Mouse (Mus musculus) limb, embryonic 14.5 days (tissue): ENCODE results near the gene Csf2rb2. TPM values are rescaled to one million over a fixed set of nuclear protein-coding genes. Genes with fewer than 3 reads are reported as not detected.
"Not testable (repeated sequence)": the region's sequence is repeated elsewhere in the genome, so short reads cannot be mapped to it uniquely, and the experiment has no call there.

ENCODE experiments used
- ATAC-seq: fragments of 200-750 bp; cut with Nextera tagmentation; 2 replicates; pipeline ENCODE4 v1.8.0; 2017; ENCODE audit warnings: low read depth, moderate number of reproducible peaks, moderate TSS enrichment; ENCODE audit not compliant: low FRiP score
- DNase-seq: peaks from one replicate; pipeline ENCODE4 v3.0.0-alpha.2; 2015; ENCODE audit warnings: low spot score
- H3K27ac ChIP-seq: fragments of 300-500 bp; sonication (generic); replicated peaks from 2 replicates; pipeline ENCODE4 v1.5.1; 2014; ENCODE audit warnings: low read depth, mild to moderate bottlenecking, low read length, moderate library complexity, mixed read lengths
- H3K27me3 ChIP-seq: fragments of 300-500 bp; sonication (generic); 2 replicates; pipeline ENCODE4 v1.6.1; 2014; ENCODE audit warnings: low read length, mixed read lengths; ENCODE audit not compliant: control insufficient read depth, insufficient read depth
- H3K36me3 ChIP-seq: fragments of 300-500 bp; sonication (generic); 2 replicates; pipeline ENCODE4 v1.6.1; 2014; ENCODE audit warnings: mild to moderate bottlenecking, low read length, moderate library complexity, mixed read lengths; ENCODE audit not compliant: control insufficient read depth, insufficient read depth
- H3K4me1 ChIP-seq: fragments of 300-500 bp; sonication (generic); 2 replicates; pipeline ENCODE4 v1.6.1; 2014; ENCODE audit warnings: antibody characterized with exemption, low read length, mixed read lengths; ENCODE audit not compliant: control insufficient read depth, insufficient read depth
- H3K4me2 ChIP-seq: fragments of 300-500 bp; sonication (generic); replicated peaks from 2 replicates; pipeline ENCODE4 v1.6.1; 2014; ENCODE audit warnings: low read depth, mild to moderate bottlenecking, low read length, moderate library complexity; ENCODE audit not compliant: severe bottlenecking
- H3K4me3 ChIP-seq: fragments of 300-500 bp; sonication (generic); replicated peaks from 2 replicates; pipeline ENCODE4 v1.5.1; 2014; ENCODE audit warnings: low read length
- H3K9ac ChIP-seq: fragments of 300-500 bp; sonication (generic); 2 replicates; pipeline ENCODE4 v1.6.1; 2014; ENCODE audit warnings: mild to moderate bottlenecking, low read depth, low read length, moderate library complexity; ENCODE audit not compliant: severe bottlenecking
- H3K9me3 ChIP-seq: fragments of 300-500 bp; sonication (generic); 2 replicates; pipeline ENCODE4 v1.6.1; 2016; ENCODE audit warnings: low read length; ENCODE audit not compliant: control insufficient read depth
- POLR2A ChIP-seq: fragments of 200-500 bp; IDR thresholded peaks from 2 replicates; pipeline ENCODE4 v1.8.0; 2012; ENCODE audit warnings: inconsistent platforms, mild to moderate bottlenecking, moderate library complexity, borderline replicate concordance; ENCODE audit not compliant: insufficient read depth, insufficient read length; ENCODE audit errors: extremely low read depth
- WGBS: fragments of 180-500 bp; shearing (Covaris S2); extraction: QIAGEN DNeasy Blood & Tissue Kit; methylation state at CpG from one replicate; pipeline ENCODE4 v1.1.7; 2014; 5-methylcytosine and 5-hydroxymethylcytosine counted together
- polyA plus RNA-seq, 2 experiments: library from polyadenylated mRNA; depleted of rRNA in 1 of 2; stranded (reverse) in 1 of 2; unstranded in 1 of 2; fragments of >200 nt; fragmentation: Nextera tagmentation in 1 of 2; extraction: Ambion mirVana in 1 of 2; gene quantifications; 2 replicates each; pipeline versions ENCODE4 v1.2.1 to v1.2.3; 2012 to 2014

Gene Csf2rb2
- polyA plus RNA-seq, 2 experiments = 0.59 to 1.6 TPM

GRCm38 (mm10) chr15:78257326-78258050, 48.0 kb downstream of the Csf2rb2 start:
- Histone ChIP-seq H3K9ac (no peak overlapping the region), H3K4me2 (no peak overlapping the region), H3K4me1 (no peaks in the 10 kb centered on the region), H3K9me3 (no peaks in the 10 kb centered on the region), H3K27me3 (no peaks in the 10 kb centered on the region), H3K4me3 (no peak overlapping the region), H3K27ac (no peak overlapping the region), H3K36me3 (no peaks in the 10 kb centered on the region)
- 49% methylated on average over 7 of the region's 7 CpGs for WGBS
- no peak for TF ChIP-seq POLR2A
- DNase-seq (peak; percentile 70), ATAC-seq (no peak)

DNA sequence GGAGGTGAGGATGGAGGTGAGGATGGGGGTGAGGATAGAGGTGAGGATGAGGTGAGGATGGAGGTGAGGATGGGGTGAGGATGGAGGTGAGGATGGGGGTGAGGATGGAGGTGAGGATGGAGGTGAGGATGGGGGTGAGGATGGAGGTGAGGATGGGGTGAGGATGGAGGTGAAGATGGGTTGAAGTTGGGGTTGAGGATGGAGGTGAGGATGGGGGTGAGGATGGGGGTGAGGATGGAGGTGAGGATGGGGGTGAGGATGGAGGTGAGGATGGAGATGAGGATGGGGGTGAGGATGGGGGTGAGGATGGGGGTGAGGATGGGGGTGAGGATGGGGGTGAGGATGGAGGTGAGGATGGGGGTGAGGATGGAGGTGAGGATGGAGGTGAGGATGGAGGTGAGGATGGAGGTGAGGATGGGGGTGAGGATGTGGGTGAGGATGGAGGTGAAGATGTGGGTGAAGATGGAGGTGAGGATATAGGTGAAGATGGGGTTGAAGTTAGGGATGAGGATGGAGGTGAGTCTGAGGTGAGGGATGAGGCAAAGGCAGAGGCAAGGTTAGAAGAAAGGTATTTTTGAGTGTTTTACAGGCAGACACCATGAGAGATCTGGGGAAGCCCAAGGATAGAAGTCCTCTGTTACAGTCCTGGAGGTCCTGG, 48.8 kb downstream of the Csf2rb2 start:
- H3K9me3 ChIP-seq, ATAC-seq, DNase-seq, H3K36me3 ChIP-seq, H3K4me3 ChIP-seq, H3K27me3 ChIP-seq, H3K9ac ChIP-seq, H3K4me2 ChIP-seq, H3K4me1 ChIP-seq, H3K27ac ChIP-seq: not testable (repeated sequence)

GRCm38 (mm10) chr15:78254751-78255150, 50.8 kb downstream of the Csf2rb2 start:
- no peaks in the 10 kb centered on the region for H3K27me3 ChIP-seq
- no peak overlapping the region for H3K4me3 ChIP-seq
- no peaks in the 10 kb centered on the region for H3K36me3 ChIP-seq
- H3K27ac ChIP-seq = no peak overlapping the region
- ATAC-seq (no peak), DNase-seq (peak; percentile 17)
- H3K4me2 ChIP-seq = no peak overlapping the region
- WGBS = 21% methylated on average over 20 of the region's 20 CpGs
- H3K4me1 ChIP-seq = no peaks in the 10 kb centered on the region
- H3K9ac ChIP-seq = no peak overlapping the region
- H3K9me3 ChIP-seq = no peaks in the 10 kb centered on the region
- TF ChIP-seq POLR2A = no peak

GRCm38 (mm10) chr15:78248410-78248809, 57.1 kb downstream of the Csf2rb2 start:
- no peak overlapping the region for H3K9ac ChIP-seq
- TF ChIP-seq POLR2A = no peak
- no peaks in the 10 kb centered on the region for H3K36me3 ChIP-seq
- no peak overlapping the region for H3K4me3 ChIP-seq
- ATAC-seq = no peak
- H3K9me3 ChIP-seq = no peaks in the 10 kb centered on the region
- H3K27me3 ChIP-seq = no peaks in the 10 kb centered on the region
- no peaks in the 10 kb centered on the region for H3K4me1 ChIP-seq
- DNase-seq = no peak
- WGBS = 56% methylated on average over 3 of the region's 3 CpGs
- no peak overlapping the region for H3K27ac ChIP-seq
- H3K4me2 ChIP-seq = no peak overlapping the region

DNA sequence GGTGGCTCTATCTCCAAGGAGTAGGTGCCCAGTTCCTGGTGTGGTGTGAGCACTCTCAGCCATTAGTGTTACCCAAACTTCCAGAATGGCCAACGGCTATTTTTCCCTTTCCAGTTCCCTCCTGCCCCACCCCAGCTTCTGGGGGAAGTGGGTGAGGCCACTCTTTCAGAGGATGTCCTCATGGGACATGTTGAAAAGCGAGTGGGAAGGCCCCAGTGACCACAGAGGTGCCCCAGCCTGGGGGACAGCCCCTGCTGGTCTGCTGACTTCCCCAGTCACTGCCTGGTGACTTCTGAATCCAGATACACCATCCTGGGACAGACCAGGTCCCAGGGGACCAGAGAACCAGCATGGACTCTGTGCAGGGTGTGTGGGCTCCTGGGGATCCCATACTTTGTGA, 57.9 kb downstream of the Csf2rb2 start:
- WGBS = 66% methylated on average over 2 of the region's 2 CpGs
- ATAC-seq = no peak

More for the DNA sequence above, 57.9 kb downstream of the Csf2rb2 start:
- no peaks in the 10 kb centered on the region for H3K9me3 ChIP-seq
- H3K27ac ChIP-seq = no peak overlapping the region
- no peak overlapping the region for H3K4me2 ChIP-seq
- no peak overlapping the region for H3K4me3 ChIP-seq
- no peak overlapping the region for H3K9ac ChIP-seq
- no peaks in the 10 kb centered on the region for H3K4me1 ChIP-seq
- no peaks in the 10 kb centered on the region for H3K36me3 ChIP-seq
- H3K27me3 ChIP-seq = no peaks in the 10 kb centered on the region
- TF ChIP-seq POLR2A = no peak
- no peak for DNase-seq
